ENCODE assay signal across 9 mouse cellular contexts in genomic region chr15:34021857-34022256, GRCm38 (mm10).
A peak's percentile ranks its signal among the peaks of the same experiment; 100 is the strongest.
DNase-seq lines count a peak whose midpoint lies in the region; ATAC-seq lines count a peak whose summit lies in the region.
"Had no signal": no experiment of that assay in that cellular context is flagged by ENCODE, and none has a peak within 500 bp of the region (broad histone marks: within the 10 kb centered on the region; RNA-seq: fewer than 3 reads in every experiment).

No protein-coding gene starts in this region.

- H3K27me3 ChIP-seq in forebrain, embryonic 13.5 days = no peaks in the 10 kb centered on the region
- no peaks in the 10 kb centered on the region for H3K27me3 ChIP-seq in midbrain, embryonic 12.5 days
- H3K27me3 ChIP-seq: liver, embryonic 15.5 days had no signal

- H3K4me3 ChIP-seq in forebrain, embryonic 13.5 days = no peak overlapping the region
- H3K4me3 ChIP-seq in midbrain, embryonic 12.5 days = no peak overlapping the region
- H3K4me3 ChIP-seq: liver, embryonic 15.5 days had no signal

- no peak overlapping the region for H3K9ac ChIP-seq in forebrain, embryonic 13.5 days
- no peak overlapping the region for H3K9ac ChIP-seq in midbrain, embryonic 12.5 days (replicated peaks)
- H3K9ac ChIP-seq: liver, embryonic 15.5 days had no signal

- no peaks in the 10 kb centered on the region for H3K36me3 ChIP-seq in forebrain, embryonic 13.5 days (ENCODE audit: poor library complexity, severe bottlenecking)
- H3K36me3 ChIP-seq in midbrain, embryonic 12.5 days = no peaks in the 10 kb centered on the region
- H3K36me3 ChIP-seq: liver, embryonic 15.5 days had no signal

- ATAC-seq in forebrain, embryonic 13.5 days = peak; percentile 57
- peak; percentile 56 to 66; a peak in 2 of 4 replicates for ATAC-seq in hematopoietic stem cell, adult 5-6 weeks (replicated peaks in 1 of 2; ENCODE audit: insufficient read depth in 1 of 2, low FRiP score in 2 of 2, low TSS enrichment in 1 of 2, low read depth in 1 of 2, poor library complexity in 2 of 2, severe bottlenecking in 2 of 2)
- peak; percentile 41; the same call in 1 of the 2 replicates for ATAC-seq in midbrain, embryonic 12.5 days (ENCODE audit: low FRiP score, low read depth)
- no peak for ATAC-seq in activated CD4-positive, CD25-positive, alpha-beta regulatory T cell, adult 4 months

- H3K27ac ChIP-seq in forebrain, embryonic 13.5 days = no peak overlapping the region
- no peak overlapping the region for H3K27ac ChIP-seq in midbrain, embryonic 12.5 days (replicated peaks)
- H3K27ac ChIP-seq: liver, embryonic 15.5 days had no signal

- H3K4me1 ChIP-seq in forebrain, embryonic 13.5 days = no peaks in the 10 kb centered on the region
- H3K4me1 ChIP-seq in midbrain, embryonic 12.5 days = no peaks in the 10 kb centered on the region
- H3K4me1 ChIP-seq: liver, embryonic 15.5 days had no signal

- 29% methylated on average over 11 of the region's 11 CpGs for WGBS in forebrain, embryonic 13.5 days
- 28% methylated on average over 11 of the region's 11 CpGs for WGBS in midbrain, embryonic 12.5 days

- DNase-seq in MEL-GATA-1-ER (ENCODE audit: extremely low read depth, low read depth) = peak; percentile 35
- peak; percentile 48 for DNase-seq in c-Kit-positive CD71-negative TER-119-negative erythroid progenitor cells, embryonic 14.5 days (ENCODE audit: low read depth)
- DNase-seq in layer of hippocampus, postnatal 36 days = peak; percentile 67 to 79
- DNase-seq in right cerebral cortex, postnatal 4 days = peak; percentile 93

- no peak overlapping the region for H3K4me2 ChIP-seq in forebrain, embryonic 13.5 days
- no peak overlapping the region for H3K4me2 ChIP-seq in midbrain, embryonic 12.5 days (replicated peaks)
- H3K4me2 ChIP-seq: liver, embryonic 15.5 days had no signal

- no peaks in the 10 kb centered on the region for H3K9me3 ChIP-seq in forebrain, embryonic 13.5 days (replicated peaks)
- no peaks in the 10 kb centered on the region for H3K9me3 ChIP-seq in midbrain, embryonic 12.5 days
- H3K9me3 ChIP-seq: liver, embryonic 15.5 days had no signal

Comparison
In these comparisons a context has a peak if more than half of its experiments do, and no peak if none do; other contexts are left out.
1. DNase-seq: peak in every context shown above with its lines; median percentile 93 in right cerebral cortex, postnatal 4 days; 73 in layer of hippocampus, postnatal 36 days; 48 in c-Kit-positive CD71-negative TER-119-negative erythroid progenitor cells, embryonic 14.5 days; 35 in MEL-GATA-1-ER.